9 mouse cellular contexts compared by ENCODE assay signal in genomic region chr3:31603237-31603636, GRCm38 (mm10).
DNase-seq lines count a peak whose midpoint lies in the region; ATAC-seq lines count a peak whose summit lies in the region.
"Had no signal": no experiment of that assay in that cellular context is flagged by ENCODE, and none has a peak within 500 bp of the region (broad histone marks: within the 10 kb centered on the region; RNA-seq: fewer than 3 reads in every experiment).

No protein-coding gene starts in this region.

- no peaks in the 10 kb centered on the region for H3K9me3 ChIP-seq in kidney, embryonic 15.5 days (replicated peaks)
- H3K9me3 ChIP-seq in forebrain, embryonic 16.5 days (ENCODE audit: control insufficient read depth, low read length), result no peaks in the 10 kb centered on the region
- H3K9me3 ChIP-seq in neural tube, embryonic 11.5 days (ENCODE audit: control insufficient read depth, low read length), result no peaks in the 10 kb centered on the region
- H3K9me3 ChIP-seq: embryonic facial prominence, embryonic 15.5 days had no signal

- no peak overlapping the region for H3K27ac ChIP-seq in kidney, embryonic 15.5 days
- no peak overlapping the region for H3K27ac ChIP-seq in forebrain, embryonic 16.5 days (ENCODE audit: low read length)
- no peak overlapping the region for H3K27ac ChIP-seq in neural tube, embryonic 11.5 days (ENCODE audit: low read depth, low read length)
- H3K27ac ChIP-seq: embryonic facial prominence, embryonic 15.5 days had no signal

- no peak overlapping the region for H3K9ac ChIP-seq in kidney, embryonic 15.5 days
- H3K9ac ChIP-seq in forebrain, embryonic 16.5 days (replicated peaks; ENCODE audit: low read depth, low read length), result no peak overlapping the region
- H3K9ac ChIP-seq in neural tube, embryonic 11.5 days (ENCODE audit: low read length), result no peak overlapping the region
- H3K9ac ChIP-seq: embryonic facial prominence, embryonic 15.5 days had no signal

- H3K4me1 ChIP-seq in kidney, embryonic 15.5 days, result no peaks in the 10 kb centered on the region
- no peaks in the 10 kb centered on the region for H3K4me1 ChIP-seq in forebrain, embryonic 16.5 days (replicated peaks; ENCODE audit: control insufficient read depth, insufficient read depth, low read length)
- H3K4me1 ChIP-seq in neural tube, embryonic 11.5 days (ENCODE audit: control insufficient read depth, insufficient read depth, low read length), result no peaks in the 10 kb centered on the region
- H3K4me1 ChIP-seq: embryonic facial prominence, embryonic 15.5 days had no signal

- intact Hi-C loops in left cerebral cortex, postnatal 4 days (cut with DNase I), result loop anchor here (2.0 kb wide), 1 partner anchor 456 kb away; no protein-coding TSS in a partner anchor

- no peak overlapping the region for H3K4me2 ChIP-seq in kidney, embryonic 15.5 days
- no peak overlapping the region for H3K4me2 ChIP-seq in forebrain, embryonic 16.5 days (ENCODE audit: low read length)
- no peak overlapping the region for H3K4me2 ChIP-seq in neural tube, embryonic 11.5 days (ENCODE audit: low read depth)
- H3K4me2 ChIP-seq: embryonic facial prominence, embryonic 15.5 days had no signal

- ATAC-seq in kidney, embryonic 15.5 days (replicated peaks; ENCODE audit: low FRiP score), result no peak
- peak; percentile 67; the same call in 1 of the 2 replicates for ATAC-seq in forebrain, embryonic 16.5 days
- no peak for ATAC-seq in neural tube, embryonic 11.5 days (ENCODE audit: insufficient read depth, low FRiP score, low TSS enrichment)

- H3K27me3 ChIP-seq in kidney, embryonic 15.5 days, result no peaks in the 10 kb centered on the region
- no peaks in the 10 kb centered on the region for H3K27me3 ChIP-seq in forebrain, embryonic 16.5 days (replicated peaks; ENCODE audit: control insufficient read depth, insufficient read depth, low read length)
- no peaks in the 10 kb centered on the region for H3K27me3 ChIP-seq in neural tube, embryonic 11.5 days (ENCODE audit: control insufficient read depth, insufficient read depth, low read length)
- H3K27me3 ChIP-seq: embryonic facial prominence, embryonic 15.5 days had no signal

- peak; percentile 77 for DNase-seq in kidney, adult 18-20 months
- peak; percentile 45 for DNase-seq in c-Kit-positive CD71-negative TER-119-negative erythroid progenitor cells, embryonic 14.5 days (ENCODE audit: low read depth)
- DNase-seq in hindlimb bud, embryonic 11.5 days (ENCODE audit: extremely low spot score, low read depth, low spot score), result peak; percentile 70
- peak; percentile 82 for DNase-seq in left cerebral cortex, postnatal 4 days
- DNase-seq in neural tube, embryonic 11.5 days (ENCODE audit: low spot score), result peak; percentile 75
- peak; percentile 53 for DNase-seq in thymus, postnatal 0 days (ENCODE audit: low spot score)

- no peak overlapping the region for H3K4me3 ChIP-seq in kidney, embryonic 15.5 days (replicated peaks)
- no peak overlapping the region for H3K4me3 ChIP-seq in forebrain, embryonic 16.5 days (replicated peaks; ENCODE audit: low read length)
- H3K4me3 ChIP-seq in neural tube, embryonic 11.5 days (ENCODE audit: low read depth, low read length), result no peak overlapping the region
- H3K4me3 ChIP-seq: embryonic facial prominence, embryonic 15.5 days had no signal

- WGBS in kidney, embryonic 15.5 days, result 20% methylated on average over 7 of the region's 7 CpGs
- 24% methylated on average over 7 of the region's 7 CpGs for WGBS in forebrain, embryonic 16.5 days
- 28% methylated on average over 7 of the region's 7 CpGs for WGBS in neural tube, embryonic 11.5 days

- H3K36me3 ChIP-seq in kidney, embryonic 15.5 days, result no peaks in the 10 kb centered on the region
- H3K36me3 ChIP-seq in forebrain, embryonic 16.5 days (ENCODE audit: control insufficient read depth, insufficient read depth), result no peaks in the 10 kb centered on the region
- H3K36me3 ChIP-seq in neural tube, embryonic 11.5 days (ENCODE audit: control insufficient read depth, insufficient read depth, low read length), result no peaks in the 10 kb centered on the region
- H3K36me3 ChIP-seq: embryonic facial prominence, embryonic 15.5 days had no signal
